Mouse (Mus musculus) cortical plate, adult 2 months (tissue): ENCODE measurements at regions not wholly inside any gene's neighbourhood (a gene's known extent, or its start where the extent isn't known, plus 50 kb on each side); places are given as distances from the start of the nearest gene placed in this dataset.

Experiments
- H3K27ac ChIP-seq: fragments of 200-500 bp; 2 replicates; pipeline ENCODE4 v1.5.1; 2012; ENCODE audit warnings: low read length, control low read depth, inconsistent platforms; ENCODE audit not compliant: insufficient read depth
- H3K4me1 ChIP-seq: fragments of 200-500 bp; 2 replicates; pipeline ENCODE4 v1.6.1; 2011; ENCODE audit warnings: low read length; ENCODE audit not compliant: control insufficient read depth, insufficient read depth
- H3K4me3 ChIP-seq: fragments of 200-500 bp; 2 replicates; pipeline ENCODE4 v1.5.1; 2011; ENCODE audit warnings: mild to moderate bottlenecking, low read length, control low read depth; ENCODE audit not compliant: insufficient read depth
- CTCF ChIP-seq: fragments of 200-500 bp; IDR thresholded peaks from 2 replicates; pipeline ENCODE4 v1.5.1; 2011; ENCODE audit warnings: mild to moderate bottlenecking, control low read depth, low read length; ENCODE audit not compliant: insufficient read depth; ENCODE audit errors: extremely low read depth
- POLR2A ChIP-seq: fragments of 200-500 bp; IDR thresholded peaks from 2 replicates; pipeline ENCODE4 v1.6.1; 2011; ENCODE audit warnings: mild to moderate bottlenecking, low read length, control low read depth; ENCODE audit not compliant: insufficient read depth; ENCODE audit errors: extremely low read depth

DNA sequence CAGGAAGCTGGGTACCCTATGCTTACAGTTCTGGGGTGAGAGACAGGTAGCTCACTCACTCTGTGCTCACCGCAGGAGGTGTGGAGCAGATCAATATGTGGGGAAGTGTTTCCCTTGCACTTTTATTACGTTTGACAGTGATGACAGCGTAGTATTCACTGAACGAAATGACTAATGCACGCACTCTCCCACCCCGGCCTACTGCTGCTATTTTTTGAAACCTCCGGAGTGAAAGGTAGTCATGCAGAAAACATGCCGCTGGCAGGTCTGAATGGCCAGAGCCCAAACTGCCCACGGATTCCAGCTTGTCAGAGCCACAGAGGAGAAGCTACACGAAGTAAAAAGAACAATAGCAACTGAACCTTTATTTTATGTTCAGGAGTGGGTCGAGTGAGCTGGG, 267.0 kb upstream of the Nr2f2 start:
- H3K4me1 ChIP-seq: no peaks in the 10 kb centered on the region
- no peak for TF ChIP-seq POLR2A
- TF ChIP-seq CTCF: no peak
- no peak overlapping the region for H3K4me3 ChIP-seq
- H3K27ac ChIP-seq: no peak overlapping the region

DNA sequence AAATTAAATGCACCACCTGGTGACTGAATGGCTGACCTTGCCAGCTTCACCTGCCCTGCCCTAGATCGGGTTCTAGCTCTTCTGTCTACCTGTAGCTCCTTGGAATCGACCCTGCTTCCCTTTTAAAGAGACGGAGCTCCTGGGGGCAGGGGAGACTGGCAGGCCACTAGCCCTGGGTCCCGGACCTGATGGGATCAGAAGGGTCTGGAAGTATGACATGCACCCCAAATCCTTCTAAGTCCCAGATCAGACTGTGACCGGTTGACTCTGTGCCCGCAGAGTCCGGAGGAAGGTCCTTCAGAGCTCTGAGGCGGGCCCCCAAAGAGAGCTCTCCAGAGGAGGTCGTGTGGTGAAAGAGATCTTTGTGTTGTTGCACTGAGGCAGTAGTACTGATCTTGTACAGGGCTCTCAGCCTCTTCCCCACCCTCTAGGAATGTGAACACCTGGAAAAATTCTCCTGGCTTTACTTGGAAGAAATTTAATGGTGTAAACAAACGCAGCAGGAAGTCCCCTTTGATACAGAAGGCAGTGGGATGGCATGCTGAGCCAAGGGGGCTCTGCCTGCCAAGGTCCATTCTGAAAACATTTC, 259.2 kb upstream of the Nr2f2 start:
- no peak overlapping the region for H3K27ac ChIP-seq
- TF ChIP-seq CTCF (no peak), POLR2A (no peak)
- no peaks in the 10 kb centered on the region for H3K4me1 ChIP-seq
- H3K4me3 ChIP-seq: no peak overlapping the region

DNA sequence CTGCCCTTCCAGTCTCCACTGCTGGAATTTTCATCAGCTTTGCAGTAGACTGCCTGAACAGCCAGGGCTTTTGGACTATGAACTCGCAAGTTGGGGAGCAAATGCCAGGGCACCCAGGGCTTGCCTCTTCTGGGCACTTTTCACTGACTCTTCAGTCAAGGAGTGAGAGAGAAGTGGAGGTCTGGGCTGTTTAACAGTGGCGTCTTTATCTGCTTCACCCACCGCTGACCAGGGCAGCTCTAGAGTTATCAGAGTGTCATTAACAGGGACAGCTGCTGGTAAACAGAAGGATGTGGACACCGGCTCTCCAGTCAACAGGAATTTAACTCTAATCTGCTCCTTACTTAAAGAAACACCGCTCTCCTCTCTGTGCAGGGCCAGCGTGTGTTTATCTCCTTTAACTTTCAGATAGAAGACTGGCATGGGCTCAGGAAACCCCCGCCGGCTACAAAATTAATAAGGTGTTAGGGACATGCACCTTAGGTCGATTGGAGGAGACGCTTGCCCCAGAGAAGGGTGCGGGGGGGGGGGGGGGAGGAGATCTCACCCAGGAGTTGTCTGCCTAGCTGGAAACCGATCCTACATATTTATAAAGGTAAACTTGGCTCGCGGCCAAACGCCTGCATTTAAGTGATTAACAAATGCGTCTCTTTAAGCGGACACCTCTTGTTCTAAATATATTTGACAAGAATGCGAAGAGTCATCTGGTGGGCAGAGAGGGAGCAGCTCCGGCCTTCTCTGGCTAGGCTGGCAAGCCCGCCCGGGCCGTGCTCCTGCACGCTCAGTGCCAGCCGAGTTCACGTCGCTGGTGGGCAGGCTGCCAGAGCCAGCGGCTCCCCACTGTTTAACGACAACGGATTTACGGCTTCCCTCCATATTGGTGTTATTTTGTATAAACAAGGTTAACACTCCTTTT, 258.4 kb upstream of the Nr2f2 start:
- no peak overlapping the region for H3K4me3 ChIP-seq
- no peak overlapping the region for H3K27ac ChIP-seq
- no peaks in the 10 kb centered on the region for H3K4me1 ChIP-seq
- TF ChIP-seq POLR2A (no peak), CTCF (no peak)

DNA sequence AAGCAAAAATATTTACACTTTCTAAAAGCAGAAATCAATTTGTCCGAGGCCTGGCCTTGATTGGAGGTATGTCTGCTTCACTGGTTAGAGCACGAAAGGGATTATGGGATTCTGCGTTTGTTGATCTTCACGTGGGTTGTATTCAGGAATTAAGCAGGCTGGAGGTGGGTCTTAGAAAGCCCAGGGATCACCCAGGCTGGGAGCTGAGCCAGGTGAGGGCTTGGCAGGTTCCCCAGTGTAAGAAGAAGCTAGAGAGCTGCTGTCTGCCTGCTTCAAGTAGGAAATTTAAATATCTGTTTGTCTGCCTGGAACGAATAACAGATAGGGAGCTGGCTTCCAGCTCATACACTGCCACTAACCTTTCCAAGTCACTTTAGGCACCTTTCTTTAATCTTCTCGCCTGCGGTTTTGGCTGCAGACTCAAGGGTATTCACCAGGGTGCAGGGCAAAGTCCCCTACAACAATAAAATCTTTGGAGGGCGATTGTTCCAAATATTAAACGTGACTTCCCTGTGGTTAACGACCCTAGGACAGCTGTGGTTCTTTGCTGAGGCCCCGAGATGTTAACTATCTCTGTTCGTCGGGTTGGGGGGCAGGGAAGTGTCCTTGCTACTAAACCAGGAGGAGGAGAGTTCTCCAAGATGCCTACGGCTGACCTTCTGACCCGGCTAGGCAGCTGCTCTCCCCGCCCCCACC, 257.6 kb upstream of the Nr2f2 start:
- no peaks in the 10 kb centered on the region for H3K4me1 ChIP-seq
- no peak for TF ChIP-seq CTCF
- H3K4me3 ChIP-seq: no peak overlapping the region
- H3K27ac ChIP-seq: no peak overlapping the region

DNA sequence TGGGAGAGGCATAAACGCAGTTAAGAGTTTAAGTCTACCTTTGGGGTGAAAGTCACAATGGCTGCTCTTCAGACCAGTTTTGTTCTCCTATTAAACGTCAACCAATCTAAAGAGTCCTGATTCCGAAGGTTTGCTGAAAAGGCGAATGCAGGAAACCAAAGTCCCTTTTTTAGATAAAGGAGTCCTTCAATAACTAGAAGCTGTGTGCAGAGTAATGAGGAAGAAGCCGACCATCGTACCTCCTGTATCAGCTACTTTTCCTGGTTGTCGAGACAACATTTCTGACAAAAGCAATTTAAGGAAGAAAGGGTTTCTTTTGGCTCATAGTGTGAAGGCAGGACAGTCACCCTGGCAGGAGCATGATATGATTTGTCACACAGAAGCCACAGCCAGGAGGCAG, 252.9 kb upstream of the Nr2f2 start:
- H3K4me1 ChIP-seq: no peaks in the 10 kb centered on the region
- H3K27ac ChIP-seq: no peak overlapping the region
- TF ChIP-seq CTCF (no peak), POLR2A (no peak)
- H3K4me3 ChIP-seq: no peak overlapping the region

DNA sequence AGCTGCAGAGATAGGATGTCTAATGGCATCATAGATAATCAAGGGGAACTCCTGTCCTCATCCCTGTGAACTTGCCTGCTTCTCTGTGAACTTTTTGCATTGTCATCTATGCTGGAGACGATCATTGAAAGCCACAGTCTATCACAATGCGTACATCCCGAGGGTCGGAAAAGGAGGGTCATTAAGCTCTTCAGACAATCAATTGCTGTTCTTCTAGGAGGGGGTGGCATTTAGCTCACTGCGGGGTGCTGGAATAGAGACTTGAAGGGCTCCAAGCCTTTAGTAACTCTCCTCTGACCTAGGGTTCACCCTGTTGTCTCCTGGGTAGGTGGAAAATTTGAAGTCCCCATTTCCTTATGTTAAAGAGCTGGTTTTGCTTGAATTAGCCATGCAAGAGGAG, 251.7 kb upstream of the Nr2f2 start:
- no peak for TF ChIP-seq CTCF
- no peak for TF ChIP-seq POLR2A
- Histone ChIP-seq H3K4me1 (no peaks in the 10 kb centered on the region), H3K27ac (no peak overlapping the region), H3K4me3 (no peak overlapping the region)

DNA sequence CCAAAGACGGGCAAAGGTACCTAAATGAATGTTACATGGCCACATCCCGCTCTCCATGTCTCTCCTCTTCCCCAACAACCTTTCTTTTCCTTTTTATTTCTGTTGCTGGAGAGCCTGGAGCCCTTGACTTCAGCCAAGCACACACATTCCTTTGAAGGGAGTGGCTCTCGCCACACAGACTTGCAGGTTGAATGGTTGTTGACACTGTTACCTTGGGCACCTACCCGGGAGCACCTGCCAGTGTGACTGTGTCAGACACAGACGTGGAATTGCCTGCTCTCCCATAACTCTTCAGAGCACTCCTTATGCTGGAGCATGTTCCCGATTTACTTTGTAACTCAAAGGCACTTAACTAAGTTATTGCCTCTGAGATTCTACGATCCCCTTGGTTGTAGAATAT, 240.0 kb upstream of the Nr2f2 start:
- Histone ChIP-seq H3K4me3 (no peak overlapping the region), H3K27ac (no peak overlapping the region), H3K4me1 (no peaks in the 10 kb centered on the region)
- TF ChIP-seq POLR2A (no peak), CTCF (no peak)

DNA sequence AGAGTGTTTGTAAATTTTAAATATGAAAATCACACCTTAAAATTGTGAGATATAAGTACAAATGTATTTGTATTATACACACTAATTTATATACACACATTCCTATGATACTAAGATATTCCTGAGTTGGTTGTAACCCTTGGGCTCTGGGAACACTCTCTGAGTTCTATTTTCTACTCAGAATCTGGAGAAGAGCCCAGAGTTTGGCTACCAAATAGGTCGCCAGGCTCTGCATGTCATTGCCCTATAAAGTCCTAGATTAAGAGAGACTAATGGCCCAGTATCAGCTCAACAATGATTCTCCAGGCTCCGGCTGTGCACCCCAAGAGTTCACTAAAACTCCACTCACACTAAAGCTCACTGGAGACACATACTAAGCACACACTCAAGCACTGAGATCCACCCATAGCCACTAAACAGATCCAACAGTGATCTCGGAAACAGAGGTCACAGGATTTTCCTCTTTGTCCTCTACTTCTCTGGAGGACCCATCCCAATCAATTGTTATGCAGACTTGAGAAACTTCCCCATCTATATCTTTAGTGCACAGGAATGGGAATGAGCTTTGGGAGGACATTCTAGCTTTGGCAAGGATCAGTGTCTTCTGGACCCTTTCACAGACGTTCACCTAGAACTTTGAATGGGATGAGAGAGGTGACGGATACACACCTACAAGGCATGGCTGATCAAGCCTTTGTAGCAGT, 238.1 kb upstream of the Nr2f2 start:
- Histone ChIP-seq H3K27ac (no peak overlapping the region), H3K4me3 (no peak overlapping the region)
- no peak for TF ChIP-seq POLR2A
- TF ChIP-seq CTCF: no peak

DNA sequence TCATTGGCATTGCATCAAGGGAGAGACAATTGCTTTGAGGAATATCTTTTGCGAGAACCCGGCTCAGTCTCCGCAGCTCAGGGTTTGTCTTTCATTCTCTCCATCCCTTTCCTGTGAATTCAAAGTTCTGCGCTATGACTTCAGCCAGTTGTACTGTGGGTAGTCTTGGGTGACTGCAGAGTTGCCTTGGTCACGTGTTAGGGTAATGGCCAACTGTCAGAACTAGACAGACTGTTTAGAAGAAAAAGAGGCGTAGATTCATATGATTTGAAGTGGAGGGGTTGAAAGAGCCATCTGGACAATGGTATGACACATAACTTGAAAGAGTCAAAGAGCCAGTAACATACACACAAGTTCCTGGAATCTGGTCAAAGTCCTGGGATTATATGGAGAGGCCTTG, 226.5 kb upstream of the Nr2f2 start:
- Histone ChIP-seq H3K27ac (no peak overlapping the region), H3K4me3 (no peak overlapping the region), H3K4me1 (no peaks in the 10 kb centered on the region)
- TF ChIP-seq CTCF (no peak), POLR2A (no peak)

More for the DNA sequence above, 238.1 kb upstream of the Nr2f2 start:
- no peaks in the 10 kb centered on the region for H3K4me1 ChIP-seq
